Mouse (Mus musculus) liver, adult 2 months (tissue): ENCODE data around the gene Cmtr1. TPM values are rescaled to one million over a fixed set of nuclear protein-coding genes. Genes with fewer than 3 reads are reported as not detected.

Experiments used
- DNase-seq: peaks from one replicate; pipeline ENCODE4 v3.0.0-alpha.2; 2011; ENCODE audit warnings: low read depth, low spot score; ENCODE audit errors: extremely low read depth
- H3K27ac ChIP-seq: fragments of 200-500 bp; replicated peaks from 2 replicates; pipeline ENCODE4 v1.5.1; 2012; ENCODE audit warnings: low read depth, mild to moderate bottlenecking, control low read depth, inconsistent platforms, low read length; ENCODE audit not compliant: insufficient read depth
- H3K27me3 ChIP-seq: fragments of 200-500 bp; 2 replicates; pipeline ENCODE4 v1.6.1; 2012; ENCODE audit warnings: mild to moderate bottlenecking, moderate library complexity, low read length, inconsistent platforms; ENCODE audit not compliant: control insufficient read depth, insufficient read depth
- H3K36me3 ChIP-seq: fragments of 200-500 bp; 2 replicates; pipeline ENCODE4 v1.6.1; 2012; ENCODE audit warnings: low read length, inconsistent platforms; ENCODE audit not compliant: control insufficient read depth, insufficient read depth
- H3K4me1 ChIP-seq: fragments of 200-500 bp; 2 replicates; pipeline ENCODE4 v1.6.1; 2011; ENCODE audit warnings: low read length; ENCODE audit not compliant: control insufficient read depth, insufficient read depth
- H3K4me3 ChIP-seq: fragments of 200-500 bp; 2 replicates; pipeline ENCODE4 v1.5.1; 2011; ENCODE audit warnings: low read depth, mild to moderate bottlenecking, control low read depth, low read length, moderate library complexity; ENCODE audit not compliant: insufficient read depth
- H3K79me2 ChIP-seq: fragments of 200-500 bp; 2 replicates; pipeline ENCODE4 v1.6.1; 2012; ENCODE audit warnings: inconsistent platforms, mild to moderate bottlenecking, low read length, moderate library complexity; ENCODE audit not compliant: control insufficient read depth, insufficient read depth
- H3K9ac ChIP-seq: fragments of 200-500 bp; 2 replicates; pipeline ENCODE4 v1.6.1; 2012; ENCODE audit warnings: low read depth, mild to moderate bottlenecking, control low read depth, inconsistent platforms, low read length
- CTCF ChIP-seq: fragments of 200-500 bp; IDR thresholded peaks from 2 replicates; pipeline ENCODE4 v1.5.1; 2011; ENCODE audit warnings: low read depth, low read length, control low read depth
- POLR2A ChIP-seq: fragments of 200-500 bp; IDR thresholded peaks from 2 replicates; pipeline ENCODE4 v1.6.1; 2011; ENCODE audit warnings: low read length, control low read depth; ENCODE audit not compliant: insufficient read depth; ENCODE audit errors: extremely low read depth
- WGBS: fragments of 180-500 bp; shearing (Covaris S2); methylation state at CpG from one replicate; pipeline ENCODE4 v1.1.7; 2018; 5-methylcytosine and 5-hydroxymethylcytosine counted together
- polyA plus RNA-seq: library from polyadenylated mRNA; depleted of rRNA; stranded (reverse); fragments of >200 nt; gene quantifications from 2 replicates; pipeline ENCODE4 v1.2.3, GENCODE M21; 2012
- total RNA-seq: library from RNA; depleted of rRNA; stranded (reverse); fragments of >200 nt; gene quantifications from 2 replicates; pipeline ENCODE4 v1.2.3, GENCODE M21; 2014

Cmtr1 gene
- total and polyA plus RNA-seq, 2 experiments = 23.4 to 27.7 TPM

DNA sequence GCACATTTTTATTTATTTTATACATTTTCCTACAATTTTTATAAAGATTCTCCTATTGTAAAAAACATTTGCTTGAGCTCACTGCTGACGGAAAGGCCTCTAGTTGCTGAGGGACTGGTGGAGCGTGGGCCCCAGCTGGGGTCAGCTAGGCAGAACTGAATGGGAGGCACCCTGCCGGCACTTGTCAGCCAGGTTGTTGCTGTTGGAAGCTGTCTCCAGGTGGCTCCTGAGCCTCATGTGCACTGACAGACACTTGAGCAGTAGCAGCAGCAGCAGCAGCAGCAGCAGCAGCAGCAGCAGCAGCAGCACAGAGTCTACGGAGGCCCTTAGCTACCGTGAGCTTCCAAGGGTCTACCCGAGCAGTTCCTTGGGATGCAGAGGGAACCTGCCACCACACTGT lies 27.0 kb downstream of the Cmtr1 start:
- H3K27ac ChIP-seq = no peak overlapping the region
- 96% methylated on average over 6 of the region's 6 CpGs for WGBS
- no peak for TF ChIP-seq POLR2A
- no peak overlapping the region for H3K4me3 ChIP-seq
- H3K36me3 ChIP-seq = peaks cover 65% of the 10 kb centered on the region
- H3K4me1 ChIP-seq = no peaks in the 10 kb centered on the region
- H3K27me3 ChIP-seq = no peaks in the 10 kb centered on the region
- H3K9ac ChIP-seq = no peak overlapping the region
- no peaks in the 10 kb centered on the region for H3K79me2 ChIP-seq
- no peak for DNase-seq

DNA sequence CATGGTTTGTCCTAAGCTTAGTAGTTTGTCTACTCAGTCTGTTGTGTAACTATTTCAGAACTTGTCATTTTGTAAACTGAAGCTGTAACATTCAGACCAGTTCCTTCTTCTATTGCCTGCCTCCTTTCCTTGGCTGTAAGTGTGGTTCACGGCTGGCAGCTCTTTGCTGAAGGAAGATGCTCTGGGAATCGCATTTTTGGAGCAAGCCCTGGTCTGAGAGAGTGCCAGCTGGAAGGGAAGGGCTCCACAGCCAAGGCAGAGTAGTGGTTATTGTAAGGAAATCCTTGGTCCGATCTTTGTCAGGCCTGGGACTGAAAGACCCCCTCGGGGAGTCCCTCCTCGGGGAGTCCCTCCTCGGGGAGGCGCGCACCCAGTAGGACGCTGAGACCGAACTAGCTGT lies 28.2 kb downstream of the Cmtr1 start:
- TF ChIP-seq CTCF (no peak), POLR2A (no peak)
- H3K79me2 ChIP-seq = no peaks in the 10 kb centered on the region
- peaks cover 58% of the 10 kb centered on the region for H3K36me3 ChIP-seq
- no peak overlapping the region for H3K4me3 ChIP-seq
- no peaks in the 10 kb centered on the region for H3K27me3 ChIP-seq
- H3K4me1 ChIP-seq = no peaks in the 10 kb centered on the region
- no peak for DNase-seq
- WGBS = 95% methylated on average over 10 of the region's 10 CpGs
- no peak overlapping the region for H3K27ac ChIP-seq
- no peak overlapping the region for H3K9ac ChIP-seq

DNA sequence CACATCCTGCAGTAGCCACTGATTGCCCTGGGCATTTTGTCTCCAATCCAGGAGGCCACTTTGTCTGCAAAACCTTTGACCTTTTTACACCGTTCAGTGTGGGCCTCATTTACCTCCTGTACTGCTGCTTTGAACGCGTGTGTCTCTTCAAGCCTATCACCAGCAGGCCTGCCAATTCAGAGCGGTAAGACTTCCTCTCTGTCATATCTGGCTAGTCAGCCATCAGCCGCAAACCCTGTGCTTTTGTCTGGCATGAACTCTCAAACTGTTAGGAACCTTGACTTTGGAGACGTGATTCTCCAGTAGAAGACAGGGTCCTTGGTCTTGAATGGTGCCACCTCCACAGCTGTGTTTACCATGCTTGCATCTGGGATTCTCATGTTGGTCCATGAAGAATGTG lies 29.9 kb downstream of the Cmtr1 start:
- Histone ChIP-seq H3K27ac (no peak overlapping the region), H3K79me2 (no peaks in the 10 kb centered on the region), H3K36me3 (peaks cover 62% of the 10 kb centered on the region), H3K4me1 (no peaks in the 10 kb centered on the region), H3K27me3 (no peaks in the 10 kb centered on the region), H3K9ac (no peak overlapping the region), H3K4me3 (no peak overlapping the region)
- WGBS = 78% methylated on average over 6 of the region's 6 CpGs
- DNase-seq = no peak
- no peak for TF ChIP-seq POLR2A
- TF ChIP-seq CTCF = no peak

DNA sequence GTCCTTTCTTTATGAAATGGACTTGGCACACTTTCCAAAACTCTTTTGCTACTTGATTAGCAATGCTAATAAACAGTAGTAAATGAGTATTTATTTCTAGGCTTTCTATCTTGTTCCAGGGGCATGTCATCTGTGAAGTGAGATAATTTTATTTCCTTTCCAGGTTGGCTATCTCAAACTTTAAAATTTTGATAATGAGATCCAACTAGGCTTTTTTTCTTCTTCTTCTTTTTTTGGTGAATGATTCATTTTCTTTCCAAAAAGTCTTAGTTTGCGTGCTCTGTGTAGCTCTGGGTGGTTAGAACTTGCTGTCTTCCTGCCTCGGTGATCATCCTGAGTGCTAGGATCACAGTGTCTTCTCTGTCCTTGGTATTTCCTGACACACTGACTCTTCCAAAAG lies 32.4 kb downstream of the Cmtr1 start:
- Histone ChIP-seq H3K36me3 (peaks cover 58% of the 10 kb centered on the region), H3K79me2 (no peaks in the 10 kb centered on the region), H3K27ac (no peak overlapping the region), H3K4me1 (no peaks in the 10 kb centered on the region), H3K27me3 (no peaks in the 10 kb centered on the region), H3K4me3 (no peak overlapping the region), H3K9ac (no peak overlapping the region)
- WGBS = 74% methylated on average over 2 of the region's 2 CpGs
- TF ChIP-seq CTCF (no peak), POLR2A (no peak)
- DNase-seq = no peak

DNA sequence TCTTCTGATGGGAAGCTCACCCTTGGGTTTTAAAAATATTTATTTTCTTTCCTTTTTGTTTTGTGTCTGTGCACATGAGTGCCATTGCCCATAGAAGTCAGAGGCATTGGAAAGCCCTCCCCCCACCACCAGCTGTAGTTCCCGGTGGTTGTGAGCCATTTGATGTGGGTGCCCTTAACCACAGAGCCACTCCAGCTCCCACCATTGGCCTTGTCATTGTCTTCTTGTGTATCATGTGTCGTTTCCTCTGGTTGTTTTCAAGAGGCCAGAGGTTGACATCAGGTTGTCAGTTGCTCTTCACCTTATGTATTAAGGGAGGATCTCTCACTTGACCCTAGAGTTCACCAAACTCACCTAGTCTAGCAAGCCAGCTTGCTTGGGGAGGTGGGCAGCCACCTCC lies 33.2 kb downstream of the Cmtr1 start:
- no peak overlapping the region for H3K9ac ChIP-seq
- WGBS = 75% methylated on average over 2 of the region's 2 CpGs
- no peaks in the 10 kb centered on the region for H3K79me2 ChIP-seq
- TF ChIP-seq CTCF = no peak
- TF ChIP-seq POLR2A = no peak
- H3K27ac ChIP-seq = no peak overlapping the region
- no peak overlapping the region for H3K4me3 ChIP-seq
- H3K4me1 ChIP-seq = no peaks in the 10 kb centered on the region
- no peaks in the 10 kb centered on the region for H3K27me3 ChIP-seq
- H3K36me3 ChIP-seq = peaks cover 55% of the 10 kb centered on the region
- DNase-seq = no peak

DNA sequence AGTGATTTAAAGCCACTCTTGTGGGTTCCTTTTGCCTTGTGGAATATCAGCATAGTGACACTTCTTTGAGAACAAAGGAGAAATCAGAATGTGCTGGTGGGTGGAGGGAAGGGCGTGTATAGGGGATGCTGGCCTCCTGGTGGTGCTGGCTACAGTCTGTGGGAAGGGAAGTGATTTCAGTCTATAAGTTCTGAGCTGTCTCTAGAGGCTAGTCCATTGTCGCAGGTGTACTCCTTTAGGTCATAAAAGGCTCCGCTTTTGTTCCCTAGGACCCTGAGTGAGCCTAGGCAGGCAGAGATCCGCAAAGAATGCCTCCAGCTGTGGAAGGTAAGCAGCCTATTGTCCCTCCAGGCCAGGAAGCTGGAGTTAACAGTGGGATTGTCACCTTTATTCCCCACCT lies 34.1 kb downstream of the Cmtr1 start:
- 95% methylated on average over 4 of the region's 4 CpGs for WGBS
- H3K4me1 ChIP-seq = no peaks in the 10 kb centered on the region
- TF ChIP-seq POLR2A (no peak), CTCF (no peak)

DNA sequence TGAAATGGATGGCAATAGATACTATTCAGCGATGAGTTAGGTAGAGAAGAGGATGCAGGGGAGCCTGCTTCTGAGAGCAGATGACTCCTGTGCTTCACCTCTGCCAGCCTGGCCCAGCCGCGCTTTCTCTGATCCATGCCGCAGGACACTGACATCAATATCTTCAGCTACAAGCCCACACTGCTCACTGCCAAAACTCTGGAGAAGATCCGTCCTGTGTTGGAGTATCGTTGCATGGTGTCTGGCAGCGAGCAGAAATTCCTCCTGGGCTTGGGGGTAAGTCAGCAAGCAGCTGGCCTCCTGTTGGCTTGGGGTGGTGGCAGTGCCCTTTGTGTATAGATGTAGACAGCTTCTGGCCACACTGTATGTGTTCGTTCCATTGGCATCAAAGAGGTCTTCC lies 36.5 kb downstream of the Cmtr1 start:
- Histone ChIP-seq H3K4me1 (no peaks in the 10 kb centered on the region), H3K27me3 (no peaks in the 10 kb centered on the region), H3K79me2 (no peaks in the 10 kb centered on the region), H3K4me3 (no peak overlapping the region), H3K36me3 (peaks cover 59% of the 10 kb centered on the region), H3K27ac (no peak overlapping the region), H3K9ac (no peak overlapping the region)
- no peak for DNase-seq
- TF ChIP-seq POLR2A (no peak), CTCF (no peak)
- WGBS = 91% methylated on average over 8 of the region's 8 CpGs

More for the DNA sequence above, 34.1 kb downstream of the Cmtr1 start:
- H3K9ac ChIP-seq = no peak overlapping the region
- no peaks in the 10 kb centered on the region for H3K79me2 ChIP-seq
- no peak overlapping the region for H3K4me3 ChIP-seq
- H3K36me3 ChIP-seq = peaks cover 61% of the 10 kb centered on the region
- no peak for DNase-seq
- no peak overlapping the region for H3K27ac ChIP-seq
- H3K27me3 ChIP-seq = no peaks in the 10 kb centered on the region
